Comparison of ENCODE assay signal across 24 mouse cellular contexts in genomic region chr13:29913061-29913460, GRCm38 (mm10). TPM values are rescaled to one million over a fixed set of nuclear protein-coding genes. Genes with fewer than 3 reads are reported as not detected.
A peak's percentile ranks its signal among the peaks of the same experiment; 100 is the strongest.
DNase-seq lines count a peak whose midpoint lies in the region; ATAC-seq lines count a peak whose summit lies in the region.
"Had no signal": no experiment of that assay in that cellular context is flagged by ENCODE, and none has a peak within 500 bp of the region (broad histone marks: within the 10 kb centered on the region; RNA-seq: fewer than 3 reads in every experiment).

No protein-coding gene starts in this region.

- no peak overlapping the region for H3K4me3 ChIP-seq in limb, embryonic 11.5 days (ENCODE audit: low read depth, low read length)
- no peak overlapping the region for H3K4me3 ChIP-seq in limb, embryonic 10.5 days
- H3K4me3 ChIP-seq in embryonic facial prominence, embryonic 10.5 days = no peak overlapping the region
- H3K4me3 ChIP-seq: embryonic facial prominence, embryonic 12.5 days; forebrain, embryonic 13.5 days; forebrain, embryonic 15.5 days had no signal

- ATAC-seq in limb, embryonic 11.5 days (ENCODE audit: insufficient number of reproducible peaks, low FRiP score, low TSS enrichment, low read depth) = no peak
- ATAC-seq: activated CD4-positive, CD25-positive, alpha-beta regulatory T cell, adult 4 months; CD4-positive, CD25-positive, alpha-beta regulatory T cell, adult 4 months; forebrain, embryonic 13.5 days; forebrain, embryonic 15.5 days; Patski had no signal

- H3K4me1 ChIP-seq in limb, embryonic 11.5 days (ENCODE audit: control insufficient read depth, insufficient read depth, low read length) = 0 out of 2 replicates have a peak, but pooled peaks cover 4% of the 10 kb centered on the region
- H3K4me1 ChIP-seq in limb, embryonic 10.5 days = peaks cover 25% of the 10 kb centered on the region
- H3K4me1 ChIP-seq in embryonic facial prominence, embryonic 10.5 days = peaks cover 29% of the 10 kb centered on the region
- H3K4me1 ChIP-seq: forebrain, embryonic 13.5 days; forebrain, embryonic 15.5 days had no signal

- 41% methylated on average over 10 of the region's 10 CpGs for WGBS in limb, embryonic 11.5 days
- WGBS in limb, embryonic 10.5 days = 57% methylated on average over 10 of the region's 10 CpGs
- 47% methylated on average over 10 of the region's 10 CpGs for WGBS in embryonic facial prominence, embryonic 10.5 days

- H3K9me3 ChIP-seq in limb, embryonic 11.5 days (ENCODE audit: control insufficient read depth, low read length) = no peaks in the 10 kb centered on the region
- no peaks in the 10 kb centered on the region for H3K9me3 ChIP-seq in limb, embryonic 10.5 days (replicated peaks)
- H3K9me3 ChIP-seq in embryonic facial prominence, embryonic 10.5 days = no peaks in the 10 kb centered on the region
- H3K9me3 ChIP-seq: embryonic facial prominence, embryonic 12.5 days; forebrain, embryonic 13.5 days; forebrain, embryonic 15.5 days; G1E had no signal

- peaks cover 27% of the 10 kb centered on the region for H3K36me3 ChIP-seq in limb, embryonic 11.5 days (ENCODE audit: control insufficient read depth, insufficient read depth, low read length)
- H3K36me3 ChIP-seq in limb, embryonic 10.5 days = peaks cover 97% of the 10 kb centered on the region
- H3K36me3 ChIP-seq in embryonic facial prominence, embryonic 10.5 days (replicated peaks) = peaks cover 99% of the 10 kb centered on the region

- no peak overlapping the region for H3K9ac ChIP-seq in limb, embryonic 11.5 days (ENCODE audit: low read length)
- H3K9ac ChIP-seq: embryonic facial prominence, embryonic 12.5 days; forebrain, embryonic 13.5 days; forebrain, embryonic 15.5 days had no signal

- H3K27ac ChIP-seq in limb, embryonic 11.5 days (replicated peaks; ENCODE audit: low read depth, low read length) = no peak overlapping the region
- no peak overlapping the region for H3K27ac ChIP-seq in limb, embryonic 10.5 days
- H3K27ac ChIP-seq in embryonic facial prominence, embryonic 10.5 days (replicated peaks) = no peak overlapping the region
- H3K27ac ChIP-seq: embryonic facial prominence, embryonic 12.5 days; forebrain, embryonic 13.5 days; forebrain, embryonic 15.5 days had no signal

- no peak overlapping the region for H3K4me2 ChIP-seq in limb, embryonic 11.5 days (ENCODE audit: low read depth, severe bottlenecking)
- H3K4me2 ChIP-seq: embryonic facial prominence, embryonic 12.5 days; forebrain, embryonic 13.5 days; forebrain, embryonic 15.5 days had no signal

- peak; percentile 12 for DNase-seq in embryo, embryonic 10 days (ENCODE audit: low spot score)
- DNase-seq in embryo, embryonic 9.5 days (ENCODE audit: extremely low spot score) = no peak
- peak; percentile 30 for DNase-seq in limb, embryonic 11.5 days (ENCODE audit: low spot score)
- no peak for DNase-seq in limb, embryonic 10.5 days (ENCODE audit: low spot score)
- peak; percentile 50 for DNase-seq in embryonic facial prominence, embryonic 10.5 days (ENCODE audit: low spot score)
- DNase-seq in forelimb bud, embryonic 11.5 days (ENCODE audit: low read depth, low spot score) = peak; percentile 29
- DNase-seq in spleen, adult 12 weeks (ENCODE audit: low spot score) = no peak
- no peak for DNase-seq in cerebellum, postnatal 10 days
- DNase-seq: adrenal gland, postnatal 10 days; adrenal gland, postnatal 25 days; B cell, adult 2 months; cerebellum, adult 11 months; cerebellum, adult 18-20 months; cerebellum, adult 8-10 months; cerebellum, adult 9-11 months; cerebellum, postnatal 25 days had no signal

- no peaks in the 10 kb centered on the region for H3K27me3 ChIP-seq in limb, embryonic 11.5 days (ENCODE audit: control insufficient read depth, insufficient read depth, low read length)
- no peaks in the 10 kb centered on the region for H3K27me3 ChIP-seq in limb, embryonic 10.5 days (ENCODE audit: low read depth, poor library complexity, severe bottlenecking)
- no peaks in the 10 kb centered on the region for H3K27me3 ChIP-seq in embryonic facial prominence, embryonic 10.5 days (replicated peaks; ENCODE audit: low read depth, poor library complexity, severe bottlenecking)
- H3K27me3 ChIP-seq: CH12.LX; embryonic facial prominence, embryonic 12.5 days; forebrain, embryonic 13.5 days; forebrain, embryonic 15.5 days; Patski had no signal

RNA-seq across cellular contexts. Expression of gene Cdkal1, which starts 57.6 kb away (rescaled TPM):
- 34.0 and 39.2 TPM in 2 replicates for polyA plus RNA-seq in limb, embryonic 11.5 days (2014; fragmentation: Nextera tagmentation; extraction: Ambion mirVana)
- 33.3 and 34.8 TPM in 2 replicates for polyA plus RNA-seq in limb, embryonic 10.5 days (2016; fragmentation: Nextera tagmentation; extraction: Ambion mirVana)
- 33.8 and 35.2 TPM in 2 replicates for polyA plus RNA-seq in embryonic facial prominence, embryonic 10.5 days (2016; fragmentation: Nextera tagmentation; extraction: Ambion mirVana)

Comparison
In these comparisons a context has a peak if more than half of its experiments do, and no peak if none do; other contexts are left out.
1. DNase-seq: peak in embryo, embryonic 10 days (single experiment), limb, embryonic 11.5 days (single experiment), embryonic facial prominence, embryonic 10.5 days (single experiment) and forelimb bud, embryonic 11.5 days (single experiment); none in embryo, embryonic 9.5 days (single experiment), limb, embryonic 10.5 days (single experiment), spleen, adult 12 weeks (single experiment) and cerebellum, postnatal 10 days (0 of 2).